Mouse (Mus musculus): ENCODE measurements around the gene Gtpbp8.

- TF ChIP-seq CTCF (IDR thresholded peaks at IDR 0.05; ENCODE audit: insufficient read depth, low read length) (no peak), POLR2A (IDR thresholded peaks at IDR 0.05; ENCODE audit: borderline replicate concordance, extremely low read depth, low read depth, low read length) (no peak)
Measured at GRCm38 (mm10) chr16:44702272-44702671, 43.9 kb downstream of the Gtpbp8 start.

All from lung, adult 2 months (tissue).